Mouse (Mus musculus): Measurements from ENCODE around the gene Klf15.

Gene Klf15

GRCm38 (mm10) chr6:90462181-90462706 is at the start of gene Klf15:
Gene Klf15 (plus strand): TSS chr6:90462576.
- DNase-seq (ENCODE audit: inconsistent ontology term), result peak; percentile 82

DNA sequence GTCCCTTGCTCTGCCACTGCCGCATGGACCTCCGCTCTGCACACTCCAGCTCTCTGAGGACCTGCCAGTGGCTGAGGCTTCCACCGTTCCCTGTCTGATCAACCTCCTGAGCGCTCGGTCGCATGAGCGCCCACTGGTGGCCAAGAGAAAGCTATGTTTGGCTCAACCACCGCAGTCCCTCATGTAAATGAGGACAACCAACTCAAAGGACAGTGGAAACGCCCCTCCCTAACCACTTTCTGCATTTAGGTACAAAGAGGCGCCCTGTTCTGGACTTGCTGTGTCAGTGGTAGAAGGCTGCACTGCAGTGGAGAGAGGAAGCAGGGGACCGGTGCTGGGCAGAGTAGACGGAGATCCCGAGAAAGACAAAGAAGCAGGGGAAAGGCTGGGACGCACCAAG is 39.8 kb upstream of the Klf15 start:
- peak; percentile 73 for DNase-seq (ENCODE audit: inconsistent ontology term)

DNA sequence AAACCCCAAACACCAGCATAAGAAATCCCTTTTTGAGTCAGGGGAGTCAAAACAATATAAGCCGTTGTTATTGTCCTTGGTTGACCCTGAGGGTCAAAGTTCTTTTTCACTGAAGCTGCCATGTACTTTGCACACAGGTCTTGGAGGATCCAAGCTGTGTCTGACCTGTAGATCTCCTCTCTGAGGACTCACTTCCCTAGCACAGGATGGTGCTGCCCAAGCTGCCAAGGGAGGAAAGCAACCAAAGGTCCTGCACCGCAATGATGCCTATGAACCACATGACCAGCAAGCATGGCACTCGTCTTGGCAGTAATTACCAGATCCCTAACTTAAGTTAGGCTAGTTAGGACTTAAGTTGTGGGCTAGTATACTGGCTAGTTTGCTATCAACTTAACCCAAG is 37.0 kb upstream of the Klf15 start:
- DNase-seq (ENCODE audit: inconsistent ontology term), result no peak

- DNase-seq (ENCODE audit: inconsistent ontology term), result peak; percentile 78
Observed at GRCm38 (mm10) chr6:90426003-90426402, 36.4 kb upstream of the Klf15 start.

DNA sequence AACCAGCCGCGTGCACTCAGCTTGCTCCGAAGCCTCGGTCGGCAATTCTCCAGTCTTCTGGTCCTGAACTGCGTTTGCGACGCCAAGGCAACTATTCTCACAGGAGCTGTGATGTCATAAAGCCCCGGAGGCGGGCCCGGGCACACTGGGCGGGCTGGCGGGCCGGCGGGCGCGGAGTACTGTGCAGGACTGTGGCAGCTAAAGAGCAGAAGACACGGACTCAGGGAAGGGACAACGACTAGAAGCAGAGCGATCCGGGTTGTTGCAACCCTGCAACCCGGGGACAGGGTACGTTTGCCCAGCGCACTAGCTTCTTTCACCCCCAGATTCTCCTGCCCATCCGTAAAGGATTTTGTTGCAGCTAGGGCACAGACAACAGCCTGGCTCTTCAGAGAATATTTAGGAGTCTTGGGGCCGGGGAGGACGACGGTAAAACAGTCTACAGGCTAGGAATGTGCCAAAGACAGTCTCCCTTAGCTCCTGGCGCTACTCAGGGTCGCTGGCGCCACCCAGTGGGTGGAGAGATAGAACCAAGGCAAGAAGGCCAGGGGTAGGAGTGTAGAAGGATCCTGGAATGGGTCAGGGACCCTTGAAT is 33.9 kb upstream of the Klf15 start, which contains the start of gene Cfap100:
Gene Cfap100, minus strand, starts transcription at position 418 of the 595 bp plus-strand sequence.
- DNase-seq (ENCODE audit: inconsistent ontology term), result peak; percentile 91

DNA sequence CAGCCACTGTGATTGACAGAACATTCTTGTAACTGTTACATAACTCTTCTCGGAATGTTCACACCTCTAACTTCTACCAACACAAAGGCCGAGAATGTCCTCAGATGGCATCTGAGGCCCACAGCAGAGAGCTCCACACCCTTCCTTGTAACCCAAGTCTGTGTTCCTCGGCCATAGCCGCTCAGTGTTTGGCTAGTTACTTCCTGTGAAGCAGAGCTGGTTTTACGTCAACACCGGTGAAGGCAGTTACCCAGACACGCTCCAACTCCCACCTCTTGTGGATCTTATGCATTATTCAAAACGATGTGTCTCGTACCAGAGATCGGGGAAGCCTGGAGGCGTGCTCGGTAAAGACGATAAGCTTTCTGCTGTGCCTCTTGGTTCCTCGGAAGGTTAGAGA is 32.5 kb upstream of the Klf15 start:
- DNase-seq (ENCODE audit: inconsistent ontology term), result no peak

- DNase-seq (ENCODE audit: inconsistent ontology term), result no peak
Observed at GRCm38 (mm10) chr6:90431487-90431886, 30.9 kb upstream of the Klf15 start.

- DNase-seq (ENCODE audit: inconsistent ontology term), result no peak
Observed at GRCm38 (mm10) chr6:90434687-90435086, 27.7 kb upstream of the Klf15 start.

DNA sequence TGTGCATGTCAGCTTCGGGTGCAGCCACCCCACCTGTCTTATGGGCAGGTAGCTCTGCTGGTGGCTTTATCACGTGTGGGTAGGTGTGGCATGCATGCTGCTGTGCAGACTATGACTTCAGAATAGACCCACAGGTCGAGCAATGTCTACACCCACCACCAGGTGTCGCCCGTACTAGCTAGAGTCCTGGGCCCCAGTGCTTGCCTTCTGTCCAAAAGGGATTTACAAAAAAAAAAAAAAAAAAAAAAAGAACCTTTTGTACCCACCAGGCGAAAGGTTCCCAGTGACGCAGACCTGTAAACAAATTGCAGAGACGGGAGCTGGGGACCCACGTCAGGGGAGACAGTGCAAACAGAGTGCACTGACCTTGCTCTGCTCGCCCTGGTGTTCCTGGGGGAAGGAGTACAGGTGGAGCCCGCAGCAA is 27.2 kb upstream of the Klf15 start:
- DNase-seq (ENCODE audit: inconsistent ontology term), result peak; percentile 72

GRCm38 (mm10) chr6:90436192-90436907 is 26.0 kb upstream of the Klf15 start:
- DNase-seq (ENCODE audit: inconsistent ontology term), result no peak

DNA sequence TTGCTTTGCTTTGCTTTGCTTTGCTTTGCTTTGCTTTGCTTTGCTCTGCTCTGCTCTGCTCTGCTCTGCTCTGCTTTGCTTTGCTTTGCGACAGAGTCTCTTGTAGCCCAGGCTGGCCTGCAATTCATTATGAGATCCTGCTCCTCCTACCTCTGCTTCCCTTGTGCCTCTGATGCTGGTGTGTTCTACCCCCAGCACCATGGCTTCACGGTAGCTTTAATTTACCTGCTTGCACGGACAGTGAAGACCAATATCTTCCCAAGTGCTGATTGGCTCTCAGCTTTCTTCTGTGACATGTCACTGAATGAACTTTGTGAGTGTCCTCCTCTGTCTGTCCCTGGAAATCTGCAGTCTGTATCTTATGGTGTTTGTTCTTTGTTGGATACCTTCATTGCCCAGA is 25.3 kb upstream of the Klf15 start:
- no peak for DNase-seq (ENCODE audit: inconsistent ontology term)

- peak; percentile 24 for DNase-seq (ENCODE audit: inconsistent ontology term)
Observed at GRCm38 (mm10) chr6:90446883-90447282, 15.5 kb upstream of the Klf15 start.

DNA sequence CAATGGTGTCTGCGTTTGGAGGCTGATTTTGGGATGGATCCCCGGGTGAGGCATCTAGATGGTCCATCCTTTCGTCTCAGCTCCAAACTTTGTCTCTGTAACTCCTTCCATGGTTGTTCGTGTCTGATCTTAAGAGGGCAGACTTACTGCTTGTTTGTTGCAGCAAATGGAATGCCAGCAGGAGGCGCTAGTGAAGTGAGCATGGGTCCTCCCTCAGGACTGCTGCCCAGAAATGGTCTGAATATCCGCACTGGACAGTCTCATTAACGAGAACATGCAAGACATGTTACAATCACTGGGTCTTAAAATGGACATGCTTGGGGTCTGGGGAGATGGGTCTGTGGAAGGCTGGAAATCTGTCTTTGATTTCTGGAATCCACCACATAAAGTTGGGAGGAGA is 12.2 kb upstream of the Klf15 start:
- DNase-seq (ENCODE audit: inconsistent ontology term), result peak; percentile 41

DNA sequence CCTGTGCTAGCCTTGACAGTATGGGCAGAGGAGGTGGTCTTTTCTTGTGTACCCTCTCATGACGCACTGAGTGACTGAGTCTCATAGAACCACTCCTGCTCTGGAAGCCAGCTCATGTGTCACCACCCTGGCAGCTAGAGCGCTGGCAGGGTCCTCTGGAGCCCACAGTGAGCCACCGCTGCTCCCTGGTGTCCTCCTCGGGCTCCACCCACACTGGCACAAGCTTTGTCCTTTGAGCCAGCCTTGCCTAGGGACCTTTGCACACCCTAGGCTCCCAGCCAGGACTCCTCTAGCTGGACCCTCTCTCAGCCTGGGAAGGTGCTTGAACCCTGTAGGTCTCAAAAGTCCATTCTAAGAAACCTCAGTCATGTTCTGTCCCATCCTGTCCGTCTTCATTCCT is 11.7 kb upstream of the Klf15 start:
- DNase-seq (ENCODE audit: inconsistent ontology term), result peak; percentile 56

- no peak for DNase-seq (ENCODE audit: inconsistent ontology term)
Observed at GRCm38 (mm10) chr6:90451512-90451911, 10.9 kb upstream of the Klf15 start.

GRCm38 (mm10) chr6:90452603-90453002 is 9.8 kb upstream of the Klf15 start:
- DNase-seq (ENCODE audit: inconsistent ontology term), result no peak

DNA sequence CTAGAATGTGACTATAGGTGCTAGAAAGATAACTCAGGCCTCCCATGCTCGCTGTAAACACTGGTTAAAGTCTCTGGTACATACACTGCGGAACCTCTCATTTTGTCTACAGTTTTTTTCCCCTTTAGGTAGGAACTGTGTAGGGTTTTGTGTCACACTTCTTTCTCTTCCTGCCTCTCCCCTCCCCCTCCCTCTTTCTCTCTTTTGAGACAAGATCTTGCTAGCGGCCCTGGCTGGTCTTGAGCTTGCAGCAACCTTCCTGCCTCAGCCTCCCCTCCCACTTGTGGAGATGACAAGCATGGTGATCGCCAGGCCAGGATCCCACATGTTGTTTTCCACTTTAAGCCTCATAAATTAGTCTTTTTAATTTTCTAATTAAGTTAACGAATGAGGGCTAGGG is 8.6 kb upstream of the Klf15 start:
- DNase-seq (ENCODE audit: inconsistent ontology term), result no peak

DNA sequence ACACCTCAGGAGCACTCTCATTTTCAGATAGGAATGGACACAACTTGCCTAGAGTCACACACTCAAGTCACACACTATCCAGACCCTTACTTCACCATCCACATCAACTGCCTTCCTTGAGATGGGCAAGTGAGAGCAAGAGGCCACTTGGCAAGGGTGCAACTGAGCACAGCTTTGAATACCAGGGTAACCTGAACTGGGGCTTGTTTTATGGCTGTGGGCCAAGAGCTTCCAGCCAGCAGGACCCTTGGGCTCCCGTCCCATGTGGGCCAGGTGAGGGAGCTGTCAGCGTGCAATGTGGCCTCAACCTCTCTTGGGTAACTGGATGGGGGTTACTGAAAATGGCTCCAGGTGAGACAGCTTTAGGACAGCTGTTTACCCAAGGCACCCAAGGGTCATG is 5.0 kb upstream of the Klf15 start:
- no peak for DNase-seq (ENCODE audit: inconsistent ontology term)

DNA sequence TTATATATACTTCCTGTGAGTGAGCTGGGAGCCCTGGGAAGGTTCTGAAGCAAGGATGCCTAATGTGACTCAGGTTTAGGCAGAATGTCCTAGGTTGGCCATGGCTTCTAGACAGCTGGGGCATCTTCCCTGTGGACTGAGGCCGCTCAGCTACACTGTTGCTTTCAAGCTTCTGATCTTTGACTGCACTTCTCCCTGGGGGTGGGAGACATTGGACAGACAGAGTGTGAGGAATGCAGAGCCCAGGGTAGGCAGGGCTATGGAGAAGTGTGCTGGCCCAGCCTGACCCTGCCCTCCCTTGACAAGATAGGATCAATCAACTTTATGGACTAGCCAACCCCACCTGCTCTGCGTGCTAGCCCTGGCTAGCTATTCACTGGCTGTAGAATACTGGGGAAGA is 1.2 kb upstream of the Klf15 start:
- DNase-seq (ENCODE audit: inconsistent ontology term), result no peak

DNA sequence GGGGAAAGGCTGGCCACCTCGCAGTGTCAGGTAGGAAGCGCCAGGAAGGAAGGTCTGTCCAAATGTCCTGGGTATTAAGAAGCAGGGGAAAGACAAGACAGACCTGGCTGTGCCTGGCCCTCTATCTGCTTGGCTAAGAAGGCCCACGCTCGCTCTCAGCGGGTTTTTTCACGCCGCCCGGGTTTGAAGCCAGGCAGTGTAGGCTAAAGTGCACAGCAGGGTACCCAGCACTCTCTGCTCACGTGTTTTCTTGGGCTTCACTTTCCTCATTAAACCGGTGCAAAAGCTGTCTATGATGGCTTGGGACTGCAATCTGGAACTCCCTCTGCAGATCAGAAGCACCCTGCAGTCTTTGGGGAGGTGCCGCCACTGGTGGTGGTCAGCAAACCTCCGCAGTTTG is 605 bp upstream of the Klf15 start:
- no peak for DNase-seq (ENCODE audit: inconsistent ontology term)

DNA sequence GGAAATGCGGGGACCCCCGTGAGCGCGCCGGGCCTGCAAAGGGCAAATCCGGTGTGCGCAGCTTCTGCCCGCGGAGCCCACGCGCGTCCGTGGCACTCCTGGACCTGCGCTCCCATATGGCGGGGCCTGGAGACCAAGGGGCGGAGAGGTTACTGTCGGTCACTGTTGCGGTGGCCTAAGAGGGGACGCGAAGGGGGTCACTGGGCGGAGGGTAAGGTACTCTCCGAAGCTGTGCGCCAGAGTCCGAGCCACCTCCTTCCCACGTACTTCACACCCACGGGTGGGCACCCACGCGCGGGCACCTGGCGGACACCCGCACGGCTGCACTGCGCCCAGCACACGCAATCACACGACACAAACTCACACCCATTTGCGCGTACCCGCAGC is 458 bp downstream of the Klf15 start:
- DNase-seq (ENCODE audit: inconsistent ontology term), result peak; percentile 26

GRCm38 (mm10) chr6:90463228-90463862 is 969 bp downstream of the Klf15 start:
- DNase-seq (ENCODE audit: inconsistent ontology term), result peak; percentile 87

- no peak for DNase-seq (ENCODE audit: inconsistent ontology term)
Observed at GRCm38 (mm10) chr6:90463890-90464421, 1.6 kb downstream of the Klf15 start.
